Mouse (Mus musculus): ENCODE results near the gene Akap6.

The Akap6 gene

GRCm38 (mm10) chr12:52799717-52800116 lies 100.5 kb downstream of the Akap6 start:
- Histone ChIP-seq H3K27me3 (ENCODE audit: insufficient read depth, low read length) (no peaks in the 10 kb centered on the region), H3K36me3 (ENCODE audit: insufficient read depth, low read length) (no peaks in the 10 kb centered on the region), H3K4me1 (replicated peaks; ENCODE audit: low read depth, low read length) (no peaks in the 10 kb centered on the region), H3K9me3 (ENCODE audit: low read length) (no peaks in the 10 kb centered on the region), H3K4me3 (replicated peaks; ENCODE audit: low read length) (no peak overlapping the region)
- TF ChIP-seq CTCF (conservative IDR thresholded peaks at IDR 0.05; ENCODE audit: low read length) = no peak
- no peak for TF ChIP-seq NANOG (IDR thresholded peaks at IDR 0.05; ENCODE audit: borderline replicate concordance, low read length)
- TF ChIP-seq POU5F1 (IDR thresholded peaks at IDR 0.05; ENCODE audit: borderline replicate concordance, low read length) = no peak

GRCm38 (mm10) chr12:52806273-52806672 lies 107.1 kb downstream of the Akap6 start:
- H3K27me3 ChIP-seq (ENCODE audit: insufficient read depth, low read length) = no peaks in the 10 kb centered on the region
- H3K9me3 ChIP-seq (ENCODE audit: low read length) = no peaks in the 10 kb centered on the region
- no peak overlapping the region for H3K4me3 ChIP-seq (replicated peaks; ENCODE audit: low read length)
- H3K4me1 ChIP-seq (replicated peaks; ENCODE audit: low read depth, low read length) = no peaks in the 10 kb centered on the region
- H3K36me3 ChIP-seq (ENCODE audit: insufficient read depth, low read length) = no peaks in the 10 kb centered on the region
- no peak for TF ChIP-seq NANOG (IDR thresholded peaks at IDR 0.05; ENCODE audit: borderline replicate concordance, low read length)
- TF ChIP-seq CTCF (conservative IDR thresholded peaks at IDR 0.05; ENCODE audit: low read length) = no peak
- no peak for TF ChIP-seq POU5F1 (IDR thresholded peaks at IDR 0.05; ENCODE audit: borderline replicate concordance, low read length)

- TF ChIP-seq CTCF (conservative IDR thresholded peaks at IDR 0.05; ENCODE audit: low read length) = no peak
- no peak for TF ChIP-seq NANOG (IDR thresholded peaks at IDR 0.05; ENCODE audit: borderline replicate concordance, low read length)
- TF ChIP-seq POU5F1 (IDR thresholded peaks at IDR 0.05; ENCODE audit: borderline replicate concordance, low read length) = no peak
- Histone ChIP-seq H3K27me3 (ENCODE audit: insufficient read depth, low read length) (no peaks in the 10 kb centered on the region), H3K36me3 (ENCODE audit: insufficient read depth, low read length) (no peaks in the 10 kb centered on the region), H3K4me1 (replicated peaks; ENCODE audit: low read depth, low read length) (peaks cover 3% of the 10 kb centered on the region; the same call in 1 of the 2 replicates), H3K9me3 (ENCODE audit: low read length) (no peaks in the 10 kb centered on the region), H3K4me3 (replicated peaks; ENCODE audit: low read length) (no peak overlapping the region)
Observed at GRCm38 (mm10) chr12:52818588-52818987, 119.4 kb downstream of the Akap6 start.

- TF ChIP-seq NANOG (IDR thresholded peaks at IDR 0.05; ENCODE audit: borderline replicate concordance, low read length) = no peak
- no peak for TF ChIP-seq POU5F1 (IDR thresholded peaks at IDR 0.05; ENCODE audit: borderline replicate concordance, low read length)
- TF ChIP-seq CTCF (conservative IDR thresholded peaks at IDR 0.05; ENCODE audit: low read length) = no peak
- no peaks in the 10 kb centered on the region for H3K36me3 ChIP-seq (ENCODE audit: insufficient read depth, low read length)
- H3K4me3 ChIP-seq (replicated peaks; ENCODE audit: low read length) = no peak overlapping the region
- no peaks in the 10 kb centered on the region for H3K9me3 ChIP-seq (ENCODE audit: low read length)
- H3K27me3 ChIP-seq (ENCODE audit: insufficient read depth, low read length) = no peaks in the 10 kb centered on the region
- H3K4me1 ChIP-seq (replicated peaks; ENCODE audit: low read depth, low read length) = no peaks in the 10 kb centered on the region
Observed at GRCm38 (mm10) chr12:52824774-52825173, 125.6 kb downstream of the Akap6 start.

GRCm38 (mm10) chr12:52828944-52829736 lies 130.0 kb downstream of the Akap6 start:
- TF ChIP-seq POU5F1 (IDR thresholded peaks at IDR 0.05; ENCODE audit: borderline replicate concordance, low read length) = no peak
- Histone ChIP-seq H3K4me3 (replicated peaks; ENCODE audit: low read length) (no peak overlapping the region), H3K27me3 (ENCODE audit: insufficient read depth, low read length) (no peaks in the 10 kb centered on the region), H3K4me1 (replicated peaks; ENCODE audit: low read depth, low read length) (no peaks in the 10 kb centered on the region), H3K9me3 (ENCODE audit: low read length) (no peaks in the 10 kb centered on the region), H3K36me3 (ENCODE audit: insufficient read depth, low read length) (no peaks in the 10 kb centered on the region)

- Histone ChIP-seq H3K27me3 (ENCODE audit: insufficient read depth, low read length) (no peaks in the 10 kb centered on the region), H3K36me3 (ENCODE audit: insufficient read depth, low read length) (no peaks in the 10 kb centered on the region), H3K4me1 (replicated peaks; ENCODE audit: low read depth, low read length) (peaks cover 15% of the 10 kb centered on the region), H3K4me3 (replicated peaks; ENCODE audit: low read length) (no peak overlapping the region), H3K9me3 (ENCODE audit: low read length) (no peaks in the 10 kb centered on the region)
- TF ChIP-seq POU5F1 (IDR thresholded peaks at IDR 0.05; ENCODE audit: borderline replicate concordance, low read length) (no peak), CTCF (conservative IDR thresholded peaks at IDR 0.05; ENCODE audit: low read length) (no peak), NANOG (IDR thresholded peaks at IDR 0.05; ENCODE audit: borderline replicate concordance, low read length) (no peak)
Observed at GRCm38 (mm10) chr12:52831782-52832181, 132.6 kb downstream of the Akap6 start.

- peak; percentile 78 for TF ChIP-seq CTCF (conservative IDR thresholded peaks at IDR 0.05; ENCODE audit: low read length)
- no peak for TF ChIP-seq NANOG (IDR thresholded peaks at IDR 0.05; ENCODE audit: borderline replicate concordance, low read length)
- H3K36me3 ChIP-seq (ENCODE audit: insufficient read depth, low read length) = no peaks in the 10 kb centered on the region
- H3K4me1 ChIP-seq (replicated peaks; ENCODE audit: low read depth, low read length) = peaks cover 15% of the 10 kb centered on the region
- H3K27me3 ChIP-seq (ENCODE audit: insufficient read depth, low read length) = no peaks in the 10 kb centered on the region
- H3K4me3 ChIP-seq (replicated peaks; ENCODE audit: low read length) = no peak overlapping the region
- no peaks in the 10 kb centered on the region for H3K9me3 ChIP-seq (ENCODE audit: low read length)
Observed at GRCm38 (mm10) chr12:52832230-52832629, 133.0 kb downstream of the Akap6 start.

- Histone ChIP-seq H3K4me3 (replicated peaks; ENCODE audit: low read length) (no peak overlapping the region), H3K36me3 (ENCODE audit: insufficient read depth, low read length) (no peaks in the 10 kb centered on the region), H3K9me3 (ENCODE audit: low read length) (no peaks in the 10 kb centered on the region), H3K27me3 (ENCODE audit: insufficient read depth, low read length) (no peaks in the 10 kb centered on the region), H3K4me1 (replicated peaks; ENCODE audit: low read depth, low read length) (peaks cover 15% of the 10 kb centered on the region)
- TF ChIP-seq CTCF (conservative IDR thresholded peaks at IDR 0.05; ENCODE audit: low read length) (no peak), POU5F1 (IDR thresholded peaks at IDR 0.05; ENCODE audit: borderline replicate concordance, low read length) (no peak), NANOG (IDR thresholded peaks at IDR 0.05; ENCODE audit: borderline replicate concordance, low read length) (no peak)
Observed at GRCm38 (mm10) chr12:52833141-52833540, 134.0 kb downstream of the Akap6 start.

GRCm38 (mm10) chr12:52834074-52834473 lies 134.9 kb downstream of the Akap6 start:
- peaks cover 15% of the 10 kb centered on the region for H3K4me1 ChIP-seq (replicated peaks; ENCODE audit: low read depth, low read length)
- no peaks in the 10 kb centered on the region for H3K36me3 ChIP-seq (ENCODE audit: insufficient read depth, low read length)
- H3K4me3 ChIP-seq (replicated peaks; ENCODE audit: low read length) = no peak overlapping the region
- no peaks in the 10 kb centered on the region for H3K9me3 ChIP-seq (ENCODE audit: low read length)
- no peak for TF ChIP-seq CTCF (conservative IDR thresholded peaks at IDR 0.05; ENCODE audit: low read length)
- no peak for TF ChIP-seq NANOG (IDR thresholded peaks at IDR 0.05; ENCODE audit: borderline replicate concordance, low read length)
- no peak for TF ChIP-seq POU5F1 (IDR thresholded peaks at IDR 0.05; ENCODE audit: borderline replicate concordance, low read length)
- H3K27me3 ChIP-seq (ENCODE audit: insufficient read depth, low read length) = no peaks in the 10 kb centered on the region

Data from E14TG2a.4 (cell line).